Mouse (Mus musculus) 3134 (cell line): ENCODE results near the gene Tax1bp3.

Experiments
- DNase-seq: peaks from one replicate; pipeline ENCODE4 v3.0.0-alpha.2; 2011; ENCODE audit warnings: low spot score; ENCODE audit not compliant: insufficient read length; ENCODE audit errors: extremely low read depth

Gene Tax1bp3

DNA sequence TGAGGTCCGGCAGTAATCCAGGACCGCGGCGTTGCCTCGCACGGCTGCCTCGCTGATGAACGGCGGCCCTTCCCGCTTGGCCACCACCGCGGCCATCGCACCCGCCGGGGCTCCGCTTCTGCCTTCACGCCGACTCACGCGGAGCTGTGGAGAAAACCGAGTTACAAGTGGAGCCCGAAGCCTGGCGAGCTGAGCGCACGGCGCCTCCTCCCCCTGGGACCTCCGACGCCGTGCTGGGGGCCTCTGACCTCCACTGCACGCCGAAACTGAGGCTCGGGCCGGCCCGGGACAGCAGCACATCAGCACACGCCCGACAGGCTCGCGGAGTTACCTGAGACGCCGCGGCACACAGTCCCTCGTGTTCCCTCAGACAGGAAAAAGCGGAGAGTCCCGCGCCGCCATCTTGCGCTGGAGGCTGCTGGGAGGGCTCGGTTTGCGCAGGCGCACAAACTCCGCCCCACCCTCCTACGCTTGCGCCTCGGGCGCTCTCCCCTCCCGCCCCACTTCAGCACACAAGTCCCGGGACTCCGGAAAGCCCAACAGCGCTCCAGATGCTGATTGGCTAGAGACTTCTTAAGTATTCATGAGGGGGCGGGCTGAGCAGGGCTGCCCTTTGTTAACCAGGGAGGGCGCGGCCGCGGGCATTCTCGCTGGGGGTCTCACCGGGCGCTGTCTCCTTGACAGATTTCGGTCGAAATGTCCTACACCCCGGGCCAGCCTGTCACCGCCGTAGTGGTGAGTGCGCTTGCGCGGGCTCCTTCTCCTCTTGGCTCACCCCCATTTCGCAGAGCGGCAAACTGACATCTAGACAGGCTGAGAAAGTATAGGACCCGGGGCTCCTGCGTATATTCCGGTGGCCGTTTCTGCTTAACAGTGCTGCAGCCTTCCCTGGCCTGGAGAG, at the start of gene Tax1bp3, which contains the start of gene Emc6:
Gene Tax1bp3 (plus strand): TSS at position 476 of the 901 bp plus-strand sequence.
Gene Emc6 (minus strand): TSS at position 430 of the 901 bp plus-strand sequence.
- DNase-seq = peak; percentile 99

DNA sequence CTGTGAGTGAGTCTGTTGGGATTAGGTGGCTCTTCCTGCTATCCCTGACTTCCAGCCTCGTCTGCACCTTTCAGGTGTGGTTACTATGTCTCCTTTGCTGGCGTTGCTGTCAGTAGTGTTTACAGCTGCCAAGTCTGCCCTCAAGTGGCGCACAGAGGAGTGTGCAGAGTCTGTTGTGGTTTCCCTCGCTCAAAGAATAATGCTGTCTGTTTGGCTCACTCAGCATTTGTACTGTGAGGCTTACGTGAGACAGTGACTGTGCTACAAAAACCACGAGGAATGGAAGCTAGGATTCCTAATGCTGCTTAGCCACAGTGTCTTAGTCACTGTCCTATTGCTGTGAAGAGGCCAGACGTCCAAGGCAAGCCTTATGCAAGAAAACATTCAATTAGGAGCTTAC, 45.9 kb upstream of the Tax1bp3 start:
- peak; percentile 40 for DNase-seq

DNA sequence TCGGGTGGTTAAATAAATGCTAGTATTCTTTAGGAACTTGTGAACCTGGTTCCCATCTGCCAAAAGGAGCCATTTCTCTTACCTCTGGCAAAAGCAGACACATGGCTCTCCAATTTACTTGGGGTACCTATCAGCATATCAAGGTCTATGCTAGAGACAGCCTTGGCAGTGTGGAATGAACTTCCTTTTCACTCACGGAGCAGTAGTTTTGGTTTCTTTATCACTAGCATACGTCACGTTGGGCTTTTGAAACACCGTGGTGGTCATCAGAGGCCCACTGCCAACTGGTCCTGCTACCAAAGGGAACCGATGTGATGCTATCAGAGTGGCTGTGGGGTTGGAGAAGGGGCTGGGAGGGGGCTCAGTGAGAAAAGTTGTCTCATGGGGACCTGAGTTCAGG, 43.9 kb upstream of the Tax1bp3 start:
- DNase-seq = no peak

DNA sequence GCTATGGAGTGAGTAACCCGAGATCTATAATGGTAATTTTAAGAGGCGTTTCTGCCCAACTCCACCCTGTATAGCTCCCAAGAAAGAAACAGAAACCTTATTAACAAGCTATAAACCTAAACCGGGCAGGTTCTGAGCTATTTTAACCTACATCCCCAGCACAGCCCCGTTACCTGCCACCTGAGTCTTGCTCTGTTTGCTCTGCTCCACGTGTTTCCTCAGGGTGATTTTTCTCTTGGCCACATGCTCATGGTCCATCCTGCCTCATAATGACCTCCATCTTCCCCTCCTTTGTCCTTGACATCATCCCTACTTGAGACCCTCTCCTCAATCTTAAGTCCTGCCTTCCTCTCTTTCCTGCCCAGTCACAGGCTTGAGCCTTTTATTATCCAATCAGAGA, 42.7 kb upstream of the Tax1bp3 start:
- no peak for DNase-seq

DNA sequence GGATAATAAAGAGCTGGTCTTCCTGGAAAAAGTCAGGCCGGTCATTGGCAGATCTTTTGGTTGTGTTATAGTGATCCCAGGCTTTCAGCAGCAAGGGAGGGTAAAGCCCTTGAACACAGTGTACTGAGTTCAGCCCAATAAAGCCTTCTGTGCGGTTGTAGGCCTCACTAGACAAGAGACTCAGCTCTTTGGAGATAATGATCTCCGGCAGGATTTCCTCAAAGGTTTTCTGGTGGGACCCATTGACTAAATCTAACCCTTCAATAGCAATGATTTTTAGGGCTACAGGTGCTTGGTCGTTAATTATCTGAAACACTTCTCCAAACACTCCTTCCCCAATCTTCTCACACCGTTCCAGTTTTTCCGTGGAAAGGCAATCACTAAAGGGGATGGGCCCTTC, 40.3 kb upstream of the Tax1bp3 start:
- DNase-seq = no peak

DNA sequence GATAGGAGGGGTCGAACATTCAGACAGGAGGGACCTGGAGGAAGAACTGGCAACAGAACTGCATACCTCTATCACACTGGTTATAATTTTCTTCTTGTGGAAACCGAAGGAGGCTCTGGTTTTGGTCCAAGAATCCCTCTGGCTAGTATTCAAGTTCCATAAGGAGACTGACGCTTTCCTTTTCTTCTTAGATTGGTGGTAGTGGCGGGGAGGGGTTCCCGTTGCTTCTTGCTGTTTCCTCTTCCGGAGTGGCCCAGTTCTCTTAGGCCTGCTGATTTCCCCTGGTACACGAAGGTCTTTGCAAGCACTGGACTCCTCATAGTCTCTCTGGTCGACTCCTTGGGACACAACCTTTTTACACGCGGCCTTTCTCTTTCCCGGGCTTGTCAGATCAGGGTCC, 39.8 kb upstream of the Tax1bp3 start:
- no peak for DNase-seq

DNA sequence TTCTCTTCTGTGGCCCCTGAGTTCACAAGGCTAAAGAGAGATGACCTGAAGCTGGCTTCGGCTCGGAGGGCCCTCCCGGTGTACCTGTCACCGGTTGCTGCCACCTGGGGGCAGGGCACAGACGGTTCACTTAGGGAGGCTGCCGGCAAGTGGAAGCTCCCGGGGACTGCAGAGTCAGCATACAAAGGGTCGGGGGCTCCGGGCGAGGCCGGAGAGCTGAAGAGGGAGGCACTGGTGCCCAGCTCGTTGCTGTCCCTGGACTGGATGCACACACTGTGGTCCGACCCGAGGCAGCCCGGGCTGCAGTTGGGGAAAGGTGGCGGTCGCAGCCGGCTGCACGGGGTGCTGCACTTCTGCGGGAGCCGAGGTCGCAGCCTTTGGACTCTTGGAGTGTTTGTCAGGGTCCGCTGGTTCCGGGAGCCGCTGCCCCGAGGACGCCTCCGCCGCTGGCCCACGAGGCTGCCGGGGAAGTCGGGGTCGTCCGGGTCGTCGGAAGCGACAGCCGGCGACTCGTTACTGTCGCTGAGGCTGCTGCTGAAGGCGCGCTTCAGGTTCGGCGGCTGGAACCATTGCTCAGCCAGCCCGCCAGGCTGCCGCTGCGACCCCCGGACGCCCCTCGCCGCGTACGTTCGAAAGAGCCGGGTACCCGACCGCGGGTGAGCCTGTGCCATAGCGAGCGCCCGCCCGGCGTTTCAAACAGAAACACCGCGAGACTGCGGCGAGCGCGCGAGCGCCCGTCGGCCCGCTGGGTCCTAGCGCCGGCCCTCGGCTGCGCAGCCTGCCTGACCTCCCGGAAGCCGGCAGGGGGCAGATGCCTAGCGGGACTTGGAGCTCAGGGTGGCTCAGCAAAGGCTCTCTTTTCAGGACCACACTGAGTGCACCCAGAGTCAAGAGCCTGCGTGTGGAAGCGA, 39.0 kb upstream of the Tax1bp3 start, which contains the start of gene Haspin:
Gene Haspin (minus strand): TSS at position 704 of the 911 bp plus-strand sequence.
- peak; percentile 93 for DNase-seq

DNA sequence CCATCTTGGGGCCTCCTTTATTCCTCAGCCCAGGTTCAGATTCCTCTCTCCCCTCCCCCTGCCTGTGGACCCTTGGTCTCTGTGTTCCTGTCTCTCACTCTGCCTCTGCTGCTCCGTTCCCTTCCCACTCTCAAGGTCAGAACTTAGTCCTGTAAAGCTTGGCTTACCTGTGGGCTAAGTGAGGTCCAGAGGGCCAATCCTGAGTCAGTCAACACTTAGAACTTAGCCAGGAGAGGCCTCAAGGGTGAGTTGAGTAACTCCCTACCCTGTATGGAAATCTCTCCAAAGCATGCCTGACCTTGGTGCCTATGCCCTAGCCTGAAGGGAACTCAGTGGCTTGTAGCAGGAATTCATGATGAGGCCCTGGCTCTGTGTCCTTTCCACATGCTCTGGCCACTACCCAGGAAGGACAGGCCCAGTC, 32.6 kb upstream of the Tax1bp3 start:
- no peak for DNase-seq

DNA sequence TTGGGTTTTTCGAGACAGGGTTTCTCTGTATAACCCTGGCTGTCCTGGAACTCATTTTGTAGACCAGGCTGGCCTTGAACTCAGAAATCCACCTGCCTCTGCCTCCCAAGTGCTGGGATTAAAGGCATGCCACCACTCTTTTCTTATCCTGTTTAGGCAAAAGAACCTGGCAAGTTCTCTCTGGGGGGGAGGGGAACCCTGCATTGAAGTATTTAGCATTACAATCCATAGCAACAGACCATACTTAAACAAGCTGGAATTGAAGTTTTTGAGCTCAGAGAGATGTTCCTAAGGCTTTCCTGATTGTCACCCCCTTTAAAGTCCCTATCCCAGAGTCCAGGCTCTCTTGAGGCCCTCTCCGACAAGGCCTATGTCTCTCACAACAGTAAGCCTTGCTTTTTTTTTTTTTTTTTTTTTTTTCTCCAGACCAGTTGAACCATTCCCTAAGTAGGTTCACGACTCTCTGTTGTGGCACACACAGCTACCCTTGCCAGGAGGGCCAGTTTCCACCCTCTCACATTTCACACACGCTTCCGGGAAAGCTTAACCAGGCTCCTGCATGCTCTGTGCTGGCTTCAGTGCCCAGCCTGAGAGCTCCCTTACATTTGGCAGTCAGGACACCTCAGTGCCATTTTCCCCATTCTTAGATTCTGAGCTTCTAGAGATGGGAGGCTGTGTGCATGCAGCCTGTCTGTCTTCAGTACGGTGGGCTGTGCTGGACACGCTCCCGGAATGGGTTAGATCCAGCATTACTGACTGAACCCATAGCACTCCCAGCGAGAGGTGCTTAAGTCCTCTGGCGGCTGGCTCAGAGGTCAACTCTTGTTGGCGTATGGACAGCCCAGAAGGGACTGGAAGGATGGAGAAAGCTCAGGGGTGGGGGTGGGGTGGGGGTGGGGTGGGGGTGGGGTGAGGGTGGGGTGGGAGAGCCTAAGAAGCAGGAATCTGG, 30.6 kb upstream of the Tax1bp3 start:
- DNase-seq = no peak

DNA sequence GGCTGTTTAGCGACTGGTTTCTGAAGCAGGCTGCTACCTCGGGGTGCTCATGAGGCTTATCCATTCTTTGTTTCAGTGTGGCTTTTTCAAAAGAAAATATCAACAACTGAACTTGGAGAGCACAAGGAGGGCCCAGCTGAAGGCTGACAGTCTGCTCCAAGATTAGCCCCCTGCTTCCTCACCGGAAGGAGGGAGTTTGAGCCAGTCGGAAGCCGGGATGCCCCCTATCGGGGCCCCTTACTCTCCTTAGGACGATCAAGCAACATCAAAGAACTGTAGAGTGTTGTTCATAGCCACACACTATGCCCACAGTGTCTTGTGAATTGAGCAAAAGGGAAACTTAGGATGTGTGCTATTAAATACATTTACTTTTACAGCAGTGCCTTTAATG, 29.9 kb upstream of the Tax1bp3 start:
- DNase-seq = no peak

DNA sequence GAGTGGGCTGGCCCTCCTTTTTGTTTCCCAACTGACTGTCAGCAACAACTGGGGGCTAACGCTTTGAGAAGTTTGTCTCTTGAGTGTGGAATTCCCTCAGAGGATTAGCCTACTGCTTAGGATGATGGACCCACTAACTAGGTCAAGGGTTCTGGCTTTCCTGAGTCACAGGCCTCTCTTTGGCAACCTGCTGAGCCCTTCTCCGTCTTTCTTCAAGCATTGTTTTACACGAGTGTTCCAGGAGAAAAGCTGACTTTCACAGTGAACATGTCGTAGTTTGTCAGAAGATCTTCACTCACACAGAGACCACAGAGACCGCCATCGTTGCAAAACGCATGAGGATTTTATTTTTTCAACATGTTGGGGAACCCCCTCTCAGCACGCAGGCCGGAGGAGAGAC, 28.7 kb upstream of the Tax1bp3 start:
- no peak for DNase-seq

DNA sequence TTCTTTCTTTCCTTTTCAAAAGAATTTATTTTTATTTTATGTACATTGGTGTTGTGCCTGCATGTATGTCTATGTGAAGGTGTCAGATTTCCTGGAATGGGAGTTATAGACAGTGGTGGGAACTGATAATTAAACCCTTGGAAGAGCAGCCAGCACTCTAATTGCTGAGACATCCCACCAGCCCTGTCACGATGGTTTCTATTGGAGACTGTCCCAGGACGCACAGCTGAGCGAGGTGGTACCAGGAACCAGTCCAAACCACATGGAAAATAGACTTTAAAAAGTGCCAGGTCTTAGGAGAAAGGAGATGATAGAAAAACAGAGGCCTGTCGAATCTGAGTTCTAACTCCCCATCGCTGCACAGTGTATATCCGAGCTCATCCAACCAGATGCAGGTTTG, 21.8 kb upstream of the Tax1bp3 start:
- DNase-seq = no peak

DNA sequence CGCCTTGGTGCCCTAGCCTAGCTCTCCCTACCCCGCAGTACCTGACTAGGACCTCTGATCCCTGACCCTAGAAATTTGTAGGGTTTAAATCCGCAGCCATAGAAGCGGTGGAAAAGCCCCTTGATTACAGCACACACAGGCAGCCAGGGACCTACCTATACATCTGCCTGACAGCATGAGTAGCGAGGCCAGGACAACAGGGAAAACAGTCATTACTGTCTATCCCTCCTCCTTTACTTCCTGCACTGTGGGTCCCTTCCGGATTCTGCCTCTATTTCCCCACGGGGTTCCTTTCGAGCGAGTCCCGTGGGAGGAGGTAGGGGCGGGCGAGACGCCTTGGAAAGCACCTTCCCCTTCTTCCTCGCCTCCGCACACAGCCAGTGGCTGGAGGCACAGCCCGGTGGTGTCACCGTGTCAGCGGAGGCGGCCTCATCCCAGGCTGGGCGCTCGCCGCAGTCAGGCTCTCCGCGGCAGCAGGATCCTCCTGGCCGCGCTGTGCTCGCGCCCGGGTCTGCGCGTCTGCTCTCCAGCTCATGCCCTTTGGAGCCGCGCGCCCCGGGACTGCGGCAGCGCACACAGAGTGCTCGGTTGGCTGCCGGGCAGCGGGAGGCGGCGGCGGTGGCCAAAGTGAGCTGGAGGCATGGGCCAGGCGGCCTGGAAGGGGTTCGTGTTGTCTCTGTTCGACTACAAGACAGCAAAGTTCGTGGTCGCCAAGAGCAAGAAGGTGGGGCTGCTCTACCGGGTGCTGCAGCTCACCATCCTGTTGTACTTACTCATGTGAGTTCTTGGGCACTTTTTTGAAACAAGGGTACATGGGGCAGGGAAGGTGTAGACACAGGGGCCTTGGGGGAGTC, 16.7 kb upstream of the Tax1bp3 start, which contains the start of gene P2rx5:
Gene P2rx5 (plus strand): TSS at position 465 of the 854 bp plus-strand sequence.
- no peak for DNase-seq

DNA sequence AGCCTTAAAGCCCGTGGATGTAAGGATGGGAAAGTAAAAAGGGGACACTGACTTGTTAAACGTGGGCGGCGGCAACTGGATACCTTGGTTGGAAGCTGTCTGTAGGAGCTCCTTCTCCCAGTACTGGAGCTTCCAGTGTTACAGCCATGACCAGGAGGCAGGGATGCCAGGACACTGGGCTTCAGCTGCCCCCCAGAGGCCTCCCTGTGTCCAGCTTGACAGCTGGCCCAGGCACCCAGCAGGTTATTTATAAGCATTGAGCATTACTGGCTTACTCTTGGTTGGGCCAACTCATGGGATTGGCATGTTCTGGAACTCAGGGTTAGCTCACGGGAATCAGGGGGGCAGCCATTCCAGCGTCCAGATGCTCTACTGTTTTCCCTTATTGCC, 16.1 kb upstream of the Tax1bp3 start:
- DNase-seq = peak; percentile 76

DNA sequence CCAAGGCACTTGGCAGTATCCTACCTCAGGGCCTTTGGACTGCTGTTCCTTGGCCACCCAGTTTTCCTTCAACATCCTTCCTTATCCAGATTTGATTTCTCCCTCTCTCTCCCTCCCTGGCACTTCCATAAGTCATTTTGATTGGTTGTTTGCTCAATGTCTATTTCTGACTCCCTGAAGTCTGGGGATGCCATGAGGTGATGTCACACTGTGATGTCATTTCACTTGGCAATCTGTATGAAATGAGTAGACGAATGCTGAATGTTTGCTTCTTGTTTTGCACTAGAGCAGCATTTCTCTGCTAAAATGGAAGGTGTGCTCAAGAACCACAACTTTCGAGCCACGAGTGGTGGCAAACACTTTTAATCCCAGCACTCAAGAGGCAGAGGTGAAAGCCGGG, 15.3 kb upstream of the Tax1bp3 start:
- DNase-seq = peak; percentile 47

DNA sequence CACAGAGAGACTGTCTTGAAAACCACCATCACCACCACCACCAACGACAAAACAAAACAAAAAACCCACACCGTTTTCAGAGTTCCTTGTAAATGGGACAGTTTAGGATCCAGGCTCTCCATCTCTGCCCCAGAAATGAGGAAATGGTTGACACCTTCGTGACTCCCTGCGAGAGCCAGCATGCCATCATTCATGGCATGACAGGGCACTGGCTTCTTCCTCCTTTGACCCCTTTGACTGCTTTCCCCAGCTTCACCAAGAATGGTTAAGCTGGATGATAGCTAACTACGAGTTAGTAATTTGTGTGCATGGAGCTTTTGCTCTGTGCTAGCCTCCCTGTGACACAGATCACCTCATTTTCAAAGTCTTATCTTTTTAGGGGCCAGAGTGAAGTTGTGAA, 14.6 kb upstream of the Tax1bp3 start:
- DNase-seq = no peak

DNA sequence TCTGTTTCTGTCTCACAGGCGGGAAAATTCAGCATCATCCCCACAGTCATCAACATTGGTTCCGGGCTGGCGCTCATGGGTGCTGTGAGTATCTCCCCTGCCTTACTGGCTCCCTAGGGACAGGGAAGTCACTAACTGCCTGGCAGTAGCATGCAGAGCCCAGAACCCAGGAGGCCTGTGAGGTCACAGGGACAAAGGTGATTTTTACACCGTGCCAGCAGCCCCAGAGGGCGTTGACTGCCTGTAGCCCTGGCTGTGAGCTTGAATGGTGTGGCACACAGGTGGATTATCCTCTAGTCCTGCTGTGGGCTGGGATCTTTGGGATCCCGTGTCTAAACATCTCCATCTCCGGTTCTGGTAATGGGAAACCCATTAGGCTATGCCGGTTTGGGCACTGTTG, 8.8 kb upstream of the Tax1bp3 start:
- DNase-seq = no peak

DNA sequence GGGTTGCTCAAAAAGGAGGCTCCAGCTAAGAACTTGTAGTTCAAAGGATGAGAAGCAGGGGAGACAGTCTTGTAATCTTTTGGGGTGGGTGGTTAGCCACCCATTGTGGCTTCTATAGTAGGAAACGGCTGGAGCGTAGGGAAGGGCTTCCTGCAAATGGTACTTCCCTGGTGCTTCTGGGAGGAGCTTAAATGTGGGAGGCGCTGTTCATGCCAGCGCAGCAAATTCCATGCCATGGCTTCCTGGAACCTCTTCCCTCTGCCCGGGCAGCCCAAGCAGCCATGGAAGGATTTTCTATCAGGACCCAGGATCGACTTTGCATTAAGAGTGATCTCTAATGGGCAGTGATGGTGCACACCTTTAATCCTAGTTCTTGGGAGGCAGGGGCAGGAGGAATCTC, 8.3 kb upstream of the Tax1bp3 start:
- DNase-seq = no peak

DNA sequence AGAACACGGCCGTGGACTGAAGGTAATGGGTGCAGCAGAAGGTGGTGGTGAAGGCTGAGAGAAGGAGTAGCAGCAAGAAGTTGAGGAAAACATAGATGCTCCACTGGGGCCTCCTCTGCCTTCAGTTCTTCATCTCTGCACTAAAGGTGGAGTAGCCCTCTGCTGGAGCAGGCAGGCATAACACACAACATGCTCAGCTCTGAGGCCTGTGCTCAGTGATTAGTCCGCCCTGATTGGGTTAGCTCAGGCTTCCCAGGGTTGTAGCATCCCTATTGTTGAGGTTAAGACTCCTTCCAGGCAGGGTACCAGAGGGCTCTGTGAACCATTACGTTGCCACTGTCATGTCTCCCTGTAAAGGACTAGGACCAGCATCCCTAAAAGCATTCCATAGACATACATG, 7.7 kb upstream of the Tax1bp3 start:
- no peak for DNase-seq
